Comparison of ENCODE assay signal across 11 mouse cellular contexts in the genomic region with DNA sequence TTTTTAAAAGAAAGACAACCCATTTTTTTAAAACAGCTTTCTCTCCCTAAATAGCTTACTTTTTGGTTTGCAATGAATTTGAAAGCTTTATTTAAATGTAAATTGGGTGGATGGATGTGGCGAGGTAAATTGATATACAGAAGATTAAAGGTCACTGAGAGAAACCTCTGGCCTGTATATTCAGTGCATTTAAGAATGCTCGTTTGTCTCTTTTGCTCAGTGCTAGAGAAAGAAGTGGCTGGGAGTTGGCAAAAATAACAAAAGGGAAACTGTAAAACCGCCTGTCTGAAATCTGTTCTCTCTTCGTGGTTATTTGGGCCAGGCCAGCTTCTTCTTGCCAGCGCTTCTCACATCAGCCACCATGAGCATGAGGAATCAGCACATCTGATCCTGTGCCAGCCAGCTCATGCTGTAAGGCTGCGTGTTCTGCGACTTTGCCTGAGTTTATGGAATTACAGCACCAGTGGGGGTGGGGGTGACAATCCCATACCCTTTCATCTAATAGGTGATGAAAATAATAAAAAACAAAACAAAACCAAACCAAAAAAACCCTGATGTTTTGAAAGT.
DNase-seq lines count a peak whose midpoint lies in the region; ATAC-seq and TF ChIP-seq lines count a peak whose summit lies in the region.
"Had no signal": no experiment of that assay in that cellular context is flagged by ENCODE, and none has a peak within 500 bp of the region (broad histone marks: within the 10 kb centered on the region; RNA-seq: fewer than 3 reads in every experiment).

No protein-coding gene starts in this region.

- no peak overlapping the region for H3K27ac ChIP-seq in heart, embryonic 11.5 days (ENCODE audit: low read depth, low read length)
- H3K27ac ChIP-seq in layer of hippocampus, adult 2 months = peak overlapping the region; percentile 54
- no peak overlapping the region for H3K27ac ChIP-seq in kidney, embryonic 16.5 days (ENCODE audit: low read length)
- H3K27ac ChIP-seq: limb, embryonic 15.5 days; stomach, embryonic 15.5 days had no signal

- no peak overlapping the region for H3K4me2 ChIP-seq in heart, embryonic 11.5 days
- H3K4me2 ChIP-seq in kidney, embryonic 16.5 days (replicated peaks; ENCODE audit: low read depth, low read length) = no peak overlapping the region
- H3K4me2 ChIP-seq: limb, embryonic 15.5 days; stomach, embryonic 15.5 days had no signal

- peak; percentile 15; the same call in 1 of the 2 replicates for TF ChIP-seq CTCF in layer of hippocampus, adult 2 months (conservative IDR thresholded peaks at IDR 0.05)

- H3K4me3 ChIP-seq in heart, embryonic 11.5 days (ENCODE audit: low read depth, low read length) = no peak overlapping the region
- 0 out of 2 replicates have a peak overlapping the region, but pooled peaks have one; percentile 3 for H3K4me3 ChIP-seq in layer of hippocampus, adult 2 months
- no peak overlapping the region for H3K4me3 ChIP-seq in kidney, embryonic 16.5 days (ENCODE audit: low read length)
- H3K4me3 ChIP-seq: limb, embryonic 15.5 days; stomach, embryonic 15.5 days had no signal

- no peak for ATAC-seq in heart, embryonic 11.5 days (replicated peaks; ENCODE audit: insufficient number of reproducible peaks, low FRiP score, low TSS enrichment)
- ATAC-seq in megakaryocyte progenitor cell, adult 5-6 weeks (replicated peaks; ENCODE audit: poor library complexity) = peak; percentile 55; the same call in 1 of the 2 replicates
- no peak for ATAC-seq in kidney, embryonic 16.5 days (ENCODE audit: low FRiP score, low TSS enrichment)

- H3K27me3 ChIP-seq in heart, embryonic 11.5 days (ENCODE audit: control insufficient read depth, insufficient read depth, low read length) = no peaks in the 10 kb centered on the region
- H3K27me3 ChIP-seq in kidney, embryonic 16.5 days (ENCODE audit: insufficient read depth, low read length) = no peaks in the 10 kb centered on the region
- H3K27me3 ChIP-seq: limb, embryonic 15.5 days; stomach, embryonic 15.5 days had no signal

- H3K36me3 ChIP-seq in heart, embryonic 11.5 days (ENCODE audit: control insufficient read depth, insufficient read depth, low read length) = no peaks in the 10 kb centered on the region
- H3K36me3 ChIP-seq in kidney, embryonic 16.5 days (ENCODE audit: insufficient read depth, low read length) = no peaks in the 10 kb centered on the region
- H3K36me3 ChIP-seq: G1E; limb, embryonic 15.5 days; stomach, embryonic 15.5 days had no signal

- WGBS in heart, embryonic 11.5 days (ENCODE audit: insufficient replicate concordance) = 63% methylated on average over 7 of the region's 7 CpGs
- 27% methylated on average over 7 of the region's 7 CpGs for WGBS in kidney, embryonic 16.5 days

- H3K9ac ChIP-seq in heart, embryonic 11.5 days (ENCODE audit: low read depth, low read length) = no peak overlapping the region
- no peak overlapping the region for H3K9ac ChIP-seq in kidney, embryonic 16.5 days (replicated peaks; ENCODE audit: low read length)
- H3K9ac ChIP-seq: limb, embryonic 15.5 days; stomach, embryonic 15.5 days had no signal

- DNase-seq in heart, adult 18-20 months = peak; percentile 26 to 34
- DNase-seq in adrenal gland, adult 2 months = peak; percentile 48
- peak; percentile 64 to 74 for DNase-seq in frontal cortex, adult 2 months (ENCODE audit: extremely low spot score in 1 of 2, low spot score in 1 of 2)
- DNase-seq in layer of hippocampus, adult 2 months (ENCODE audit: low spot score in 2 of 2) = peak; percentile 35 to 52
- DNase-seq in thymus, adult 18-20 months = no peak

- no peaks in the 10 kb centered on the region for H3K4me1 ChIP-seq in heart, embryonic 11.5 days (ENCODE audit: control insufficient read depth, insufficient read depth, low read length)
- peaks cover 12% of the 10 kb centered on the region; the same call in 1 of the 2 replicates for H3K4me1 ChIP-seq in kidney, embryonic 16.5 days (ENCODE audit: insufficient read depth, low read length)
- H3K4me1 ChIP-seq: stomach, embryonic 15.5 days had no signal

- H3K9me3 ChIP-seq in heart, embryonic 11.5 days (replicated peaks; ENCODE audit: control insufficient read depth, low read length) = no peaks in the 10 kb centered on the region
- H3K9me3 ChIP-seq in kidney, embryonic 16.5 days (ENCODE audit: low read length) = no peaks in the 10 kb centered on the region
- H3K9me3 ChIP-seq: G1E; limb, embryonic 15.5 days; stomach, embryonic 15.5 days had no signal

Comparison
In these comparisons a context has a peak if more than half of its experiments do, and no peak if none do; other contexts are left out.
1. DNase-seq: peak in heart, adult 18-20 months (2 of 2), adrenal gland, adult 2 months (single experiment), frontal cortex, adult 2 months (2 of 2) and layer of hippocampus, adult 2 months (2 of 2); none in thymus, adult 18-20 months (0 of 2).